Mouse (Mus musculus) ovary, postnatal 10 days (tissue): ENCODE measurements around the gene Phc3.

Source experiments
- DNase-seq: peaks from one replicate; pipeline ENCODE4 v3.0.0; 2022; ENCODE audit warnings: low spot score

Phc3 gene

DNA sequence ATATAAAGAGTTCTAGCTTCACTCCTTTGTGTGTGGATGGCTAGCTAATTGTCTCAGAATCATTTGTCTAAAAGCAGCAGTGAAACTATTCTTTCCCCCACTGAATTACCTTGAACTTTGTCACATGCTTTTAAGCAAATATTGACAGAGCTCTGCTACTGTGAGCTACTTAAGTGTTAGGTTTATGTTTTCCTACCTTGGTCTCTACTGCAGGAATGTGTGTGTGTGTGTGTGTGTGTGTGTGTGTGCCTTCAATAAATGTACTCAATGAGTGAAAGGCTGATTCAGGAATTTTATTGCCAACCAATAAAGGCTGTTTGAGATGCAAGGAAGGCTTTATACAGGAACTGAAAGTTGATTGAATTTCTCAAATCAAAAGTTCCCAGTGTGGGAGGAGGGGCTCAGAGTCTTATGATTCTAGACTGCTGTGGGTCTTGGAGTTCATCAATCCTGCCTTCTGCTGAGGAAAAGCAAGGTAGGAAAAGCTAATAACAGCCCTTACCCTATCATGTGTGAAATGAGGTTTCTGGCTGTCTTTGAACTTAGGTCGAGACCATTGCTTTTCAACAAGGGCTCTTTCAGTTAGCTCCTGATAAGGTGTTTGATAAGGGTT, 7.9 kb upstream of the Phc3 start:
- no peak for DNase-seq

DNA sequence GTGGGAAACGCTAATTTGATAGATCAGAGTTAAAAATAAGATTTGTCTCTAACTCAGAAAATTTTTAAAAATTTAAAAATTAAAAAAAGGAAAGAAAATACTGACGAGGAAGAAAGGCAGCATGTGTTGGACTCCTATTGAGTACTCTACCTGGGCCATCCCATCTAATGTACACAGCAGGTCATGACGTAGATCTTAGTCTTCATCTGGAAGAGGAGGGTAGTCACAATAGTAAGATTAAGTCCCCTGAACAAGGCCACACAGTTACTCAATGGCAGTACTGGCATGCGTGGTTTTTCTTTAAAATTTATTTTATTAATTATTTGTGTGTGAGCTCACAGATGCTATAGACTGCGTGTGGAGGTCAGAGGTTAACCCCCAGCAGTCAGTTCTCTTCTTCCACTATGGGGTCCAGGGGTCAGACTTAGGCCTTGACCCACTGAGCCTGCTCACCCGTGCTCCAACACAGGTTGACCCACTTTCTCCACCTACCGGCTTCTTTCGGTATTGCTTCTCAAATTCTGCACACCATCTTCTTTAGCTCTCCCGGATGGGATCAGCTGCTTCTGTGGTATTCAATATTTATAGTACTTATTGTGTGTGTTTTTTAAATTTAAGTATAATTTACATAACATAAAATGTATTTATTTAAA, 6.0 kb upstream of the Phc3 start:
- peak; percentile 20 for DNase-seq

DNA sequence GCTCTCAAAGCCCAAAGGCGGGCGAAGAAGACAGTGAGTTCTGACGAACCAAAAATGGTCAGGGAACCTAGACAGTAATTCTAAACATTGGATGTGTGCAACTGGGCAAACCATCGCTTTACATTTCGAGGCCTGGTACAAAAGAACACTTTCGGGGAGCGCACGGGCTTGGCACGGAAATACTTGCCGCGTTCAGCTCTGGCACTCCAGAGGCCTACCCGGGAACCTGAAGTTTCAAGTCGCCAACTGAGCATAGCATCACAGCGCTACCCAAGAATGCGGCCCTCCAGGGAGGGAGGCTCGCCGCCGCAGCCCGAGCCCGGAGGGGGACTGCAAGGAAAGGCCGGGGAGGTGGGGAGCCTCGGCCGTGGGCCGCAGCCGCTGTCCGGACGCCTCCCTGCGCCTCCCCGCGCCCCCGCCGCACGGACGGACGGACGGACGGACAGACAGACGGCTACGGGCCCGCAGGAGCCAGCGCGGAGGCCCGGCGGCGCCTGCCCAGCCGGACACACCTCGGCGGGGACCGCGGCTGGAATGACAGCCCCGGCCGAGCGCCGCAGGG, 603 bp downstream of the Phc3 start:
- peak; percentile 26 for DNase-seq

DNA sequence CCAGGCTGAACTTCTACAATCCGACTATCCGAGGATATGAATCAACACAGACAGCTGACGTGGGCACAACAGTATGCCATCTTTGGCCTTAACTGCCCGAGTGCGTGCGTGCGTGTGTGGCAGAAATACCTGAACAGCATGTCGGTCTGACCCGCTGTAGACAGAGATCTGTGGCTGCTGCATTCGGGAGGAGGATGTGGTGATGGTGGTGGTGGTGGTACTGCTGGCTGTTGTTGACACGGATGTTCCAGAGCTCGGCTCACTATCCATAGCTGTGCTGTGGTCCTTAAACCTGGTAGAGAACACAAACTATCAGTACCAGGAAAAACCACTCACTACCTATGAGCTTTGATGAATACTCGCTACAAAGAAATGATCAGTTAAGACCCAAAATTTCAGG, 3.6 kb downstream of the Phc3 start:
- no peak for DNase-seq

DNA sequence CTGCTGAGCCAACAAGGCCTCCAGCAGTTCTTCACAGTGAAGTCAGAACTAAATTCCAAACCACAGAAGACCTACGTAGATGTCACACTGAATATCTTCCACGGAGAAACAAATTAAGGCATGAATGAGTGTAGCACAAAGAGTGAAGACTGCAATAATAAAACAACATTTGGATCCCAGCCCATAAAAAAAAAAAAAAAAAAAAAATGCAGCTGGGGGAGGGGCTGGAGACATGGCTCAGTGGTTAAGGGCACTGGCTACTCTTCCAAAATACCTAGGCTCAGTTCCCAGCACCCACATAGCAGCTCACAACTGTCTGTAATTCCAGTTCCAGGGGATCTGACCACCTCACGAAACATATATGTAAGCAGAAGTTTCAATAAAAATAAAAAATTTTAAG, 5.0 kb downstream of the Phc3 start:
- DNase-seq: no peak

DNA sequence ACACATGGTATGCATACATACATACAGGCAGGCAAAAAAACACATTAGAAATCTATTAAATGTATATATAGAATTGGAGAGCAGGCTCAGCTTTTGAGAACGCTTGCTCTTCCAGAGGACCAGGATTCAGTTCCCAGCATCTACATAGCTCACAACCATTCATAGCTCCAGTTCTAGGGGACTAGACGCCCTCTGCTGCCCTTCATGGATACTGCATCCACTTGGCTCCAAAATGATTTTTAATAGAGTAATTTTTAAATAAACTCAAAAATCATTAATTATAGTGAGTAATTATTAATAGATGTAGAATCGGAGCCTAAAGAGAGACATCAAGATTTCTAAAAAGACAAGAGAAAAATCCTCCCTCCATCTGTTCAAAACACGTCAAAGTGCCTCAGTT, 6.1 kb downstream of the Phc3 start:
- no peak for DNase-seq

DNA sequence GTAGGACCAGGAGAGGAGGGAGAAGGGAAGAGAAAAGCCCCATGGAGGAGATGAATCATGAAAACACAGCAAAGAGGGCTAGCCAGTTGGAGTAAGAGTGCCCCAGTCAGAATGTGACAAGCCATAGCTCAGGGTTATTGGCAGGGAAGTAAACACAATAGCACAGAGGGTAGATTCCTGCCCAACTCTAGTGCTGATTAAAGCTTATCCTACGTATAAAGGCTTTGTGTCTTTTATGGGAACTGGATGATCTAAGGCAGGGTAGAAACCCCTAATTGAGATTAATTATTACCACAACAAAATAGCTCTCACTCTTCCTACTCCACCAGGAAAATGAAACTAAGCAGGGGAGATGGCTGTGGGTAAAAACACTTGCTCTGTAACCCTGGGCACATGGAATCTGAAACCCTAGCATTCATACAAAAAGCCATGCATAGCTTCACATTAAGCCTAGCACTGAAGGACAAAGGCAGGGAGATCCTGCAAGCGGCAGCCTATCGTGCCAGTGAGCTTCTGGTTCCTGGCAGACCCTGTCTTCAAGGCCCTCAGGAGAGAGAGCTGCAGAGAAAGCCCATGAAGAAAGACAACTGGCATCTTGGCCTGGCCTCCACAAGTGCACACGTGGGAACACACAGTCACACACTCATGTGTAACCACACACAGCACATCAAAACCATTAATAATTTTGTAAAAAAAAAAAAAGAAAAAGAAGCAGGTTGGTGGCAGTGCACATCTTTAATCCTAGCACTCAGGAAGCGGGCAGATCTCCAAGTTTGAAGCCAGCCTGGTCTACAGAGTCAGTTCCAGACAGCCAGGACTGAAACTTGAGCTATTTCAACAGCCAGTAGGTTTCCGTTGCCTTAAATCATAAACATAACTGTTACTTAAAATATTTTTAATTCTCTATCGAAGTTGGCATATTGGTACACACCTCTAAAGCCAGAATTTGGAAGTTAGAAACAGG, 9.1 kb downstream of the Phc3 start:
- no peak for DNase-seq

DNA sequence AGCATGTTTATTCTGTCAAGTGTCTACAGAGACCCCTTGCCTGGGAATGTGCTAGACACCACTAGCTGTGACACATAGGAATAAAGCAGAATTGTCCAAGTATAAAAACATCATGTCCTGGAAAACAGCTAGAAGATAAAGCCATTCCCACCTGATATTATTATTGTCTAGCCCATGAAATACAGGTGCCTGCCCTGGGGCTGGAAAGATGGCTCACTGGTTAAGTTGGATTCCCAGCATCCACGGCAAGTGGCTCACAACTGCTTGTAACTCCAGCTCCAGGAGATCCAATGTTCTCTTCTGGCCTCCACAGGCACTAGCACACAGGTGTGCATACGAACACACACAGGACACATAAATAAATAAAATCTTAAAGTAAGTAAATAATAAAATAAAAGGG, 10.5 kb downstream of the Phc3 start:
- DNase-seq: no peak

DNA sequence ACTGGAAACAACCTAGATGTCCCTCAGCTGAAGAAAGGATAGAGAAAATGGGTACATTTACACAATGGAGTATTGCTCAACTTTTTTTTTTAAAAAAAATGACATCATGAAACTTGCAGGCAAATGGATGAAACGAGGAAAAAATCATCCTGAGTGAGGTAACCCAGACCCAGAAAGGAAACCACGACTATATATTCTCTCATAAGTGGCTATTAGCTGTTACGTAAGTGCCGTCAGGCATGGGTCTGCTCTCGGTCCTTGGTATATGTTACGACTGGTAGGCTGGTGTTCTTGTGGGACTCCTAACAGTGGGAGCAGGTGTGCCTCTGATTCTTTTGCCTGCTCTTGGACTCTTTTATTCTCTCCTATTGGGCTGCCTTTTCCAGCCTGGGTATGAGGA, 12.9 kb downstream of the Phc3 start:
- no peak for DNase-seq

DNA sequence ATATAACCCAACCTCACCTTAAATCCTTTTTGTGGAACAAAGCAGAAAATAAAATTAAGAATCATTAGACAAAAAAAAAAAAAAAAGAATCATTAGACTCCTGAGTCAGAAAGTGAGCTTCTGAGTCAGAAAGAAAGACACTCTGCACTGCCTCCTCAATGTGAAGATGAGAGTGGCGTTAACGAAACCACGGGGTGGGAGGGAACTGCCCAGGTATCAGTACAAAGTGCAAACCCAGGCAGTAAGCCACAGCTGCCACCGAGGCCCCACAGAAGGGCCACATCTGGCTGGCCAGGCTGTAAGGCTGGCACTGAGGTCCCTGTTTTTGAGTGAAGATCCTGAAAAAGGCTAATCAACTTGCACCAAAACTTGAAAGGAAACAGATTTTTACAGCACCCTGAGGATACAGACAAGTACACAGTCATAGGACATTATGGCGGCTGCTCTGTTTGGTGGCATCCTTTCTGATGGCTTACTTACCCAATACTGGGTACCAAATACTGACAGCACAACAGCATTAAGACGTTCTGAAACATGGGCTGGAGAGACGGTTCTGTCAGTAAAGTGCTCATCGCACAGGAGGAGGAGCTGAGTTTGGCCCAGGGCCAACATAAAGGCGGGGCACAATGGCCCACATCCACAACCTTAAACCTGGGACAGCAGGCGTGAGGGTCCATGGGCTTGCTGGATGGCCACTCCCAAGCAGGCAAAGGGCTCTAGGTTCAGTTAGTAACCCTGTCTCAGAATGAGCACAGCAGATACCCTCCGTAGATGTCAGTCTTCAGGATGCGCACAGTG, 16.7 kb downstream of the Phc3 start:
- no peak for DNase-seq

DNA sequence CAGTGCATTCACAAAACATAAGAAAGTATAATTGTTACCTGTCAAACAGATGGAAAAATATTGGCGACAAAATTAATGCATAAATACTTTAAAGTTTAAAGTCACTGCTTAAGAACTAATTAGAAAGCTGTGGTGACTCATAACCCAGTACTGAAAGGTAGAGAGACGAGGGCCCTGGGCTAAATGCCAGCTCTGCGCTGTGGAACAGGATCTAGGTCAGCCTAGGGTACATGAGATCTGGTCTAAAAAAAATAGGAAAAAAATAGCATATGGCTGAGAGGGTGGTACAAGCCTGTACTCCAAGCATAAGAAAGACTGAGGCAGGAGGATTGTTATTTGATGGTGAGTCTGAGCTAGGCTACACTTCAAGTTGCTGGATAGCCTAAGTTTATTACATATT, 17.6 kb downstream of the Phc3 start:
- DNase-seq: no peak

DNA sequence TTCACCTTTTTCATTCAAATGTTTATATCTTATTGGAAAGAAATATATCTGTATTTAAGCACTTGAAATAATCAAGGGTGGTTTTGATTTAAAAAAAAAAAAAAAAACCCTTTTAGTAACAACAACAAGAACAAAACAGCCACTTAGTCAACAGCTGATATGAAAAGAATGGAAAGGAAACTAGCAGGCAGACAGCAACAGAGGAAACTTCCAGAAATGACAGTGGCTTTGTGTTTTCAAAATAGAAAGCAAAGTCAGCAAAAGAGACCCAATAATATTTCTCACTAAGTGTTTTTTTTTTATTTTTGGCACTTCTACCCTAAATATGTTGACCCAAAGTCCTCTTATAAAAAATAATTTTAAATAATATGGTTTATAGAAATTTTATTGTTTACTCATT, 34.8 kb downstream of the Phc3 start:
- DNase-seq: no peak

DNA sequence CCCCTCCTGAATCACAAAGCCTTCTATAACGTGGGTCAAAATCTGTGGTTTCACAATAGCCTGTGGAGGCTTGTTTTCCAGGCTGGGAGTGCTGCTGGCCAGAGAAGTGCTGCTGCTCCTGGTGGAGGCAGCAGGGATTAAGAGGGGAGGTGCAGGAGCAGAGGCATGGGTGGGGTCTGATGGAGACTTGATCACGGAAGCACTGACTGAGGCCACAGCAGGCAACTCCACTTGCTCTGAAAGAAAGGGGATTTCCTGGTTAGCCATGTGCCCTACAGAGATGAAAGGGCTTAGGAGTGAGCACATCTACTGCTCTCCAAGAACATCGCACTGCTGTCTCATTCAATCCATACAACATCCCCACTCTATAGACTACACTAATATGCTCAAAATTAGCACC, 39.4 kb downstream of the Phc3 start:
- no peak for DNase-seq

DNA sequence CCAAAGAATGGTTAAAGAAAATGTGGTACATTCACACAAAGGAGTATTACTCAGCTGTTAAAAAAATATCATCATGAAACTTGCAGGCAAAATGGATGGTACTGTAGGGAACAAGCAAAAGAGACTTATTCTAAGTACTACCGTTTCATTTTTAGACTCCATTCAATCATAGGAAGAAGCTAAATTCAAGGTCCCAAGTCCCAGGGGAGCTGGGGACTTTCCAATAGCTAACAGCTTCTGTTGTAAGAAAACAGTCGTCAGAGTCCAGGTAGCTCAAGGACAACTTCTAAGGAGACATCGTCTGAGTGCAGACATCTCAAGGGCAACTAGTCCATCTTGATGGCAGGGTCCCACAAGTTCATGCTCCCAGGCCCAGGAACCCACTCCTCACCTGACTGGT, 41.6 kb downstream of the Phc3 start:
- DNase-seq: no peak

DNA sequence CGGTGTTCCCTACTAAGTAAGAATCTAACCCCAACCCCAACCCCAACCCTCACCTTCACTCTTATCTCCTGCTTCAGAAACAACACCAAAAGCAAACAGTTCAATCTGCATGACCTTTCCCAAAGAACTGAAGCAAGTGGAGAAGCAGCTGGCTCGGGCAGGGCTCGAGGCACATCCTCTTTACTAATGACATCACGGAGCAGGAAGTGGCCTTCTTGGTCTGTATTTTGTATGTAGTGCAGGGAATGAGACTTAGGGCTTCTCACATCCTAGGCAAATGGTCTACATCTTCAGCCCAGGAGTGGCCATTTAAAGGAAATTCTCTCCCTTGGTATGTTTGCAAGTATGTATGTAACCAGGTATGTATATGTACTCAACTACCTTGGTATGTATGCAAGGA, 52.1 kb downstream of the Phc3 start:
- no peak for DNase-seq

DNA sequence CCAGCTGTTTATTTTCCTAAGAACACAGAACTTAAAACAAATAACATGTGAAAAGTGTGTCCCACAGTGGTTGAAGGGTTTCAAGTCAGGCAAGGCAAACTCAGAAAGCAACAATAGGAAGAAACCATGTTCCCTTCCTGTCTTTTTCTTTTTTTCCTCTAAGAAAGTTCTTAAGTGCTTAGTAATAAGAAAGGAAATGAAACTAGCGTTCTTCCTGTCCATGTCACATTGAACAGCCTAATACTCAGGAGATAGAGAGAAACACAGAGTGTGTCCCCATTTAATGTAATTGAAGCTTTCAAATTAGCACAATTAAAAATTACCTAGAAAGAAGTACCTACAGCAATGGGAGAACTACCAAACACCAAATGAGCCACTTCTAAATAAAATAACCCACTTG, 64.6 kb downstream of the Phc3 start:
- DNase-seq: no peak

DNA sequence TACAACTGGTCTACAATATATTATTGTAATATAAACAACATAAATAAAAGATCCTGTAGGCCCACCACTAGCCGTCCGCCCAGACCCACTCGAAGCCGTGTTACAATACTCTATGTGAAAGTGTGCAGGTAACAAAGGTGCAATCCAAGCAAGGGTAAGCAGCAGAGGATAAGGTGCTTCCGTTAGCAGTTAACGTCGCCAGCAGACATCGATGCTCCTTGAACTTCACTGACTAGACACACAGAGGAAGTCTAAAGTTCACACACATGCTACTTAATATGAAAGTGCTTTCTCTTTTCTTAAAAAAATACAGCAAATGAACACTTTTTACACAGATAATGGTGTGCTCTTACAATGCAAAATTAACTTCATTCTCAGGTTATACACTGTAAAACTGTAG, 69.8 kb downstream of the Phc3 start:
- DNase-seq: no peak

DNA sequence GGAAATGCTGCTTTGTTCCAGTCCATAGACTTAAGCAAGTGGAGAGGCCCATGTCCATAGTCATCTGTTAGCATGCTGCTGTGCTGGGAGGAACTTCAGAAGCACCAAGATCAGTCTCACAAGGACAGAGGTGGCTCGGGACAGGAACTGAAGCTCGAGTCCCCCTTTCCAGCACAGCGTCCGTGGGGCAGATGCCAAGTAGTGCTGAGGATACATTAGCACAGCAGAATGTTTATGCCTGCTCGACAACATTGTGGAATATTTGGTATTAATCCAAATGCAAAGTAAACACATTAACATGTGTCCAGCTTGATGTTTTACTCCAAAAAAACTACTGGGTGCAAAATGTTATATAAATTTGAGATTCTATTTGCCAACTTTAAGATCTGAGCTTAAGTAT, 72.5 kb downstream of the Phc3 start:
- DNase-seq: no peak

DNA sequence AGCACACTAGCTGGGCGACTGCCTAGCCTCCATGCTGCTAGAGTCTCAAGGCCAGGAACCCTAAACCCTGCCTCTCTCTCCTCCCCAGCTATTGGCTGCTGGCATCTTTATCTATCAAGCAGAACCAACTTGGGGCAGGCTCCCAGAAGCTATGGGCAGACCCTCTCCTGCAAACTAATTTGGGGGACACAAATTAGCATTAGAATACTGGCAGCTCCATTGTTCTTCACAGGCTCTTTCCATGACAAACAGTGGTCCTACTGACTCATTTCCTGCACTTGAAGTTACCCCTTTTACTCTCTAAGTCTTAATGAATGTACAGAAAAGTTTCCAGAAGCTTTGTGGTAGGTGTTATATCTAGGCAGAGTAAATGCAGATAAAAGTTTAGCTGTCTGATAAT, 80.2 kb downstream of the Phc3 start:
- DNase-seq: no peak

DNA sequence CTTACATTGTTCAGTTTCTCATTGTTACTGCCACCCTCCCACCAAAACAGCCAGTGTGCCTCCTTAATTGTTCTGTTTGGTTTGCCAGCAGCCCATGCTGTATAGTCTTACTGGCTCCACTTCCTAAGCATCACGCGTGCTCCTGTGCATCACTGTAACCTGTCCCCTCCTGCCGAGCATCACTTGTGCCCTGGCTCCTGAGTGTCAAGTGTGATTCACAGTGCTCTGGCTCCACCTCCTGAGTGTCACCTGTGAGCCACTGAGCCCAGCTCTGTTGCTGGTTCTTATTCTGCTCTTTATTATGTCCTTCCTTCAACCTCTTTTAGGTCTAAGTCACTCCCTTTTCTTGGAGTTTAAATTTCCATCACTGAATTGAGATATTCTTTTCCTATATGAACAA, 81.8 kb downstream of the Phc3 start:
- DNase-seq: no peak

DNA sequence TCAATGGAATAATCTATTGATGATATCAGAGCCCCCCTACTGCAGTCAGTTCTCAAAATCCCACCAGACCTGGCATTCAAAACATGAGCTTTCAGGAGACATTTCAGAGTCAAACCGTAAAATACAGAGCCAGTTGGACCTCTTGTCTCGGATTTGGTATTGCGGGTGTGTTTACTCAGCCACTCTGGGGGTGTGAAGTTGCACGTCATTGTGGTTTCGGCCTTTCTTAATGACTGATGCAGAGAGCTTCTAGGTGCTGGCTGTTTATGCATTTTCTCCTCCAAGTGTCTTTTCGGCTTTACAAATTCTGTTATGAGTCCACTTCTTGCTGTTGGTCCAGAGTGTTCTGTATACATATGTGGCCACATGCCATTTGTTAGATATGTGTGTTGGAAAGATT, 92.5 kb downstream of the Phc3 start:
- DNase-seq: no peak

DNA sequence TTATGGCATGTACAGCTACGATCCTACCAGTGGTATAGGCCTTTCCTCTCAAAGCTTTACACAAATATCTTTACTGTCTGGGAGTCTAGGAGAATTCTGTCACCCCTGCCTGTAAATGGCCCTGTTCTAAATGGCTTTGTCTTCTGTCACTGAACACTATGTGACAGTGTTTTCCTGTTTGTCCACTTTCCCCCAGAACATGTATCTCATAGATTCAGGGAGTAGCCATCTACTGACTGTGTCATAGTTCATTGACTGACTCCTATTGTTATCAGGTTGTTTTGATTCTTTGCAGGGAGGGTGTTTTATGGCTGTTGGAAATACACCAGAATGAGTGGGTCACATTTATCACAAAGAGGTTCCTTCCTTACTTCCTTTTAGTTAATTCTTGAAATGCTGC, 99.2 kb downstream of the Phc3 start:
- no peak for DNase-seq
